Comparison of ENCODE assay signal across 8 mouse cellular contexts in genomic region chr8:54723976-54724667, GRCm38 (mm10).
DNase-seq lines count a peak whose midpoint lies in the region; ATAC-seq and TF ChIP-seq lines count a peak whose summit lies in the region.

No protein-coding gene starts in this region.

- peak overlapping the region; percentile 54 for H3K9ac ChIP-seq in forebrain, embryonic 14.5 days (ENCODE audit: low read length)
- no peak overlapping the region for H3K9ac ChIP-seq in heart, postnatal 0 days (replicated peaks; ENCODE audit: low read depth, low read length)
- H3K9ac ChIP-seq in liver, embryonic 11.5 days (ENCODE audit: low read depth, low read length), result no peak overlapping the region
- H3K9ac ChIP-seq in stomach, embryonic 16.5 days (ENCODE audit: low read length), result peak overlapping the region; percentile 24; the same call in 1 of the 2 replicates

- DNase-seq in CD4-positive helper T cell, adult 2 months (ENCODE audit: low read depth, low spot score), result peak; percentile 9
- peak; percentile 93 for DNase-seq in cerebellum, adult 11 months
- DNase-seq in forebrain, embryonic 14.5 days (ENCODE audit: low spot score), result peak; percentile 97
- DNase-seq in heart, postnatal 0 days (ENCODE audit: low spot score), result peak; percentile 68
- peak; percentile 88 for DNase-seq in kidney, postnatal 14 days
- DNase-seq in liver, embryonic 11.5 days (ENCODE audit: low spot score), result peak; percentile 74
- DNase-seq in natural killer cell, adult 2 months (ENCODE audit: low spot score in 2 of 2), result peak; percentile 69 to 70

- TF ChIP-seq CTCF in heart, postnatal 0 days (IDR thresholded peaks at IDR 0.05; ENCODE audit: low read depth), result no peak

- 1% methylated on average over 23 of the region's 23 CpGs for WGBS in forebrain, embryonic 14.5 days
- WGBS in heart, postnatal 0 days, result 3% methylated on average over 23 of the region's 23 CpGs
- 2% methylated on average over 23 of the region's 23 CpGs for WGBS in liver, embryonic 11.5 days
- 2% methylated on average over 23 of the region's 23 CpGs for WGBS in stomach, embryonic 16.5 days

- 0 out of 2 replicates have a peak, but pooled peaks cover 4% of the 10 kb centered on the region for H3K4me1 ChIP-seq in forebrain, embryonic 14.5 days (ENCODE audit: control insufficient read depth, insufficient read depth, low read length)
- no peaks in the 10 kb centered on the region for H3K4me1 ChIP-seq in heart, postnatal 0 days (ENCODE audit: control insufficient read depth, insufficient read depth)
- no peaks in the 10 kb centered on the region for H3K4me1 ChIP-seq in liver, embryonic 11.5 days (replicated peaks; ENCODE audit: control insufficient read depth, insufficient read depth, low read length)
- 0 out of 2 replicates have a peak, but pooled peaks cover 4% of the 10 kb centered on the region for H3K4me1 ChIP-seq in stomach, embryonic 16.5 days (ENCODE audit: control insufficient read depth, insufficient read depth, low read length)

- TF ChIP-seq EP300 in heart, postnatal 0 days (IDR thresholded peaks at IDR 0.05; ENCODE audit: low read depth), result no peak

- peak overlapping the region; percentile 52 for H3K4me3 ChIP-seq in forebrain, embryonic 14.5 days (ENCODE audit: low read depth, low read length)
- peak overlapping the region; percentile 33 for H3K4me3 ChIP-seq in heart, postnatal 0 days (ENCODE audit: low read depth, low read length)
- H3K4me3 ChIP-seq in liver, embryonic 11.5 days (ENCODE audit: low read depth, low read length), result peak overlapping the region; percentile 37
- H3K4me3 ChIP-seq in stomach, embryonic 16.5 days (replicated peaks; ENCODE audit: low read length), result peak overlapping the region; percentile 45

- peak overlapping the region; percentile 73 for H3K4me2 ChIP-seq in forebrain, embryonic 14.5 days (ENCODE audit: low read length)
- peak overlapping the region; percentile 59 for H3K4me2 ChIP-seq in heart, postnatal 0 days (ENCODE audit: low read depth, low read length)
- peak overlapping the region; percentile 62 for H3K4me2 ChIP-seq in liver, embryonic 11.5 days
- peak overlapping the region; percentile 61 for H3K4me2 ChIP-seq in stomach, embryonic 16.5 days (ENCODE audit: low read depth, low read length)

- no peaks in the 10 kb centered on the region for H3K36me3 ChIP-seq in forebrain, embryonic 14.5 days (ENCODE audit: control insufficient read depth, insufficient read depth, low read length)
- no peaks in the 10 kb centered on the region for H3K36me3 ChIP-seq in heart, postnatal 0 days (replicated peaks; ENCODE audit: control insufficient read depth, insufficient read depth, low read length)
- H3K36me3 ChIP-seq in liver, embryonic 11.5 days (ENCODE audit: control insufficient read depth, insufficient read depth, low read length), result no peaks in the 10 kb centered on the region
- no peaks in the 10 kb centered on the region for H3K36me3 ChIP-seq in stomach, embryonic 16.5 days (ENCODE audit: control insufficient read depth, insufficient read depth, low read length)

- H3K27ac ChIP-seq in forebrain, embryonic 14.5 days (ENCODE audit: low read depth, low read length), result no peak overlapping the region
- H3K27ac ChIP-seq in heart, postnatal 0 days (ENCODE audit: low read depth), result no peak overlapping the region
- no peak overlapping the region for H3K27ac ChIP-seq in liver, embryonic 11.5 days (ENCODE audit: low read depth, low read length)
- H3K27ac ChIP-seq in stomach, embryonic 16.5 days (ENCODE audit: low read length), result no peak overlapping the region

- peak; percentile 100 for ATAC-seq in forebrain, embryonic 14.5 days
- peak; percentile 99 for ATAC-seq in heart, postnatal 0 days (ENCODE audit: insufficient read depth, low read depth)
- peak; percentile 99 for ATAC-seq in liver, embryonic 11.5 days (replicated peaks; ENCODE audit: low FRiP score)
- ATAC-seq in stomach, embryonic 16.5 days (ENCODE audit: insufficient read depth, low FRiP score), result peak; percentile 100

- H3K9me3 ChIP-seq in forebrain, embryonic 14.5 days (replicated peaks; ENCODE audit: control insufficient read depth, low read length), result no peaks in the 10 kb centered on the region
- no peaks in the 10 kb centered on the region for H3K9me3 ChIP-seq in heart, postnatal 0 days (replicated peaks; ENCODE audit: control insufficient read depth, low read length)
- no peaks in the 10 kb centered on the region for H3K9me3 ChIP-seq in liver, embryonic 11.5 days (ENCODE audit: control insufficient read depth, low read length)
- H3K9me3 ChIP-seq in stomach, embryonic 16.5 days (replicated peaks; ENCODE audit: control insufficient read depth, low read length), result no peaks in the 10 kb centered on the region

- H3K27me3 ChIP-seq in forebrain, embryonic 14.5 days (replicated peaks; ENCODE audit: control insufficient read depth, insufficient read depth, low read length), result no peaks in the 10 kb centered on the region
- H3K27me3 ChIP-seq in heart, postnatal 0 days (ENCODE audit: control insufficient read depth, insufficient read depth, low read length), result no peaks in the 10 kb centered on the region
- no peaks in the 10 kb centered on the region for H3K27me3 ChIP-seq in liver, embryonic 11.5 days (replicated peaks; ENCODE audit: control insufficient read depth, insufficient read depth, low read length)
- H3K27me3 ChIP-seq in stomach, embryonic 16.5 days (ENCODE audit: control insufficient read depth, insufficient read depth, low read length), result no peaks in the 10 kb centered on the region

Comparison
In these comparisons a context has a peak if more than half of its experiments do, and no peak if none do; other contexts are left out.
1. DNase-seq: peak in every context shown above with its lines; median percentile 97 in forebrain, embryonic 14.5 days; 93 in cerebellum, adult 11 months; 88 in kidney, postnatal 14 days; 74 in liver, embryonic 11.5 days; 70 in natural killer cell, adult 2 months; 68 in heart, postnatal 0 days; 9 in CD4-positive helper T cell, adult 2 months.
2. H3K9ac ChIP-seq: peak in forebrain, embryonic 14.5 days (single experiment) and stomach, embryonic 16.5 days (single experiment); none in heart, postnatal 0 days (single experiment) and liver, embryonic 11.5 days (single experiment).
3. Peak in every context shown above with its lines, with median percentiles within 50 percentile points of each other: ATAC-seq, H3K4me2 ChIP-seq and H3K4me3 ChIP-seq.